Mouse (Mus musculus) forebrain, embryonic 11.5 days (tissue): ENCODE data around the gene Pparg. TPM values are rescaled to one million over a fixed set of nuclear protein-coding genes. Genes with fewer than 3 reads are reported as not detected.

Source experiments
- ATAC-seq: fragments of 200-750 bp; cut with Nextera tagmentation; replicated peaks from 2 replicates; pipeline ENCODE4 v1.8.0; 2017; ENCODE audit warnings: moderate TSS enrichment; ENCODE audit not compliant: low FRiP score
- DNase-seq: peaks from one replicate; pipeline ENCODE4 v3.0.0-alpha.2; 2017; ENCODE audit warnings: low spot score
- H3K27ac ChIP-seq: fragments of 300-500 bp; sonication (generic); 2 replicates; pipeline ENCODE4 v1.5.1; 2014; ENCODE audit warnings: low read depth, low read length
- H3K27me3 ChIP-seq: fragments of 300-500 bp; sonication (generic); 2 replicates; pipeline ENCODE4 v1.6.1; 2014; ENCODE audit warnings: mild to moderate bottlenecking, low read length, mixed read lengths; ENCODE audit not compliant: control insufficient read depth, insufficient read depth
- H3K36me3 ChIP-seq: fragments of 300-500 bp; sonication (generic); 2 replicates; pipeline ENCODE4 v1.6.1; 2014; ENCODE audit warnings: mild to moderate bottlenecking, low read length, moderate library complexity, mixed read lengths; ENCODE audit not compliant: control insufficient read depth, insufficient read depth
- H3K4me1 ChIP-seq: fragments of 300-500 bp; sonication (generic); replicated peaks from 2 replicates; pipeline ENCODE4 v1.6.1; 2014; ENCODE audit warnings: low read length, mixed read lengths; ENCODE audit not compliant: control insufficient read depth, insufficient read depth
- H3K4me2 ChIP-seq: fragments of 300-500 bp; sonication (generic); 2 replicates; pipeline ENCODE4 v1.6.1; 2014; ENCODE audit warnings: low read depth, mild to moderate bottlenecking, low read length, moderate library complexity, mixed read lengths; ENCODE audit not compliant: severe bottlenecking
- H3K4me3 ChIP-seq: fragments of 300-500 bp; sonication (generic); 2 replicates; pipeline ENCODE4 v1.5.1; 2014; ENCODE audit warnings: low read depth, low read length
- H3K9ac ChIP-seq: fragments of 300-500 bp; sonication (generic); 2 replicates; pipeline ENCODE4 v1.6.1; 2014; ENCODE audit warnings: low read length
- H3K9me3 ChIP-seq: fragments of 300-500 bp; sonication (generic); 2 replicates; pipeline ENCODE4 v1.6.1; 2016; ENCODE audit warnings: low read length, mixed read lengths; ENCODE audit not compliant: control insufficient read depth
- WGBS: fragments of 180-500 bp; shearing (Covaris S2); extraction: QIAGEN DNeasy Blood & Tissue Kit; methylation state at CpG from one replicate; pipeline ENCODE4 v1.1.7; 2014; 5-methylcytosine and 5-hydroxymethylcytosine counted together
- polyA plus RNA-seq: library from polyadenylated mRNA; unstranded; fragments of >200 nt; fragmentation: Nextera tagmentation; extraction: Ambion mirVana; gene quantifications from 2 replicates; pipeline ENCODE4 v1.2.1, GENCODE M21; 2014

The Pparg gene
- polyA plus RNA-seq, 1 experiment from 2014 or later: not detected

- H3K4me1 ChIP-seq: no peaks in the 10 kb centered on the region
- no peak overlapping the region for H3K4me2 ChIP-seq
- H3K36me3 ChIP-seq: no peaks in the 10 kb centered on the region
- H3K27me3 ChIP-seq: no peaks in the 10 kb centered on the region
- H3K27ac ChIP-seq: no peak overlapping the region
- H3K4me3 ChIP-seq: no peak overlapping the region
- H3K9ac ChIP-seq: no peak overlapping the region
- ATAC-seq (no peak), DNase-seq (no peak)
- no peaks in the 10 kb centered on the region for H3K9me3 ChIP-seq
Measured at GRCm38 (mm10) chr6:115493824-115494223, 133.1 kb downstream of the Pparg start.

GRCm38 (mm10) chr6:115499540-115499939 lies 138.8 kb downstream of the Pparg start:
- Histone ChIP-seq H3K4me1 (no peaks in the 10 kb centered on the region), H3K4me2 (no peak overlapping the region), H3K4me3 (no peak overlapping the region), H3K27me3 (no peaks in the 10 kb centered on the region), H3K9ac (no peak overlapping the region), H3K27ac (no peak overlapping the region), H3K36me3 (no peaks in the 10 kb centered on the region), H3K9me3 (no peaks in the 10 kb centered on the region)
- DNase-seq (no peak), ATAC-seq (no peak)
- WGBS: 84% methylated on average over 14 of the region's 14 CpGs

GRCm38 (mm10) chr6:115500234-115500633 lies 139.5 kb downstream of the Pparg start:
- H3K27ac ChIP-seq: no peak overlapping the region
- no peaks in the 10 kb centered on the region for H3K36me3 ChIP-seq
- no peak overlapping the region for H3K4me3 ChIP-seq
- H3K4me1 ChIP-seq: no peaks in the 10 kb centered on the region
- ATAC-seq (no peak), DNase-seq (no peak)
- H3K4me2 ChIP-seq: no peak overlapping the region
- no peaks in the 10 kb centered on the region for H3K9me3 ChIP-seq
- 90% methylated on average over 10 of the region's 10 CpGs for WGBS
- no peak overlapping the region for H3K9ac ChIP-seq
- no peaks in the 10 kb centered on the region for H3K27me3 ChIP-seq

GRCm38 (mm10) chr6:115501131-115501530 lies 140.4 kb downstream of the Pparg start:
- WGBS: 62% methylated on average over 3 of the region's 3 CpGs
- Histone ChIP-seq H3K9me3 (no peaks in the 10 kb centered on the region), H3K36me3 (no peaks in the 10 kb centered on the region), H3K4me3 (no peak overlapping the region), H3K27ac (no peak overlapping the region), H3K4me1 (no peaks in the 10 kb centered on the region), H3K27me3 (no peaks in the 10 kb centered on the region), H3K9ac (no peak overlapping the region), H3K4me2 (no peak overlapping the region)
- DNase-seq (no peak), ATAC-seq (no peak)

GRCm38 (mm10) chr6:115503038-115503437 lies 142.3 kb downstream of the Pparg start:
- DNase-seq (no peak), ATAC-seq (no peak)
- no peak overlapping the region for H3K27ac ChIP-seq
- H3K4me1 ChIP-seq: no peaks in the 10 kb centered on the region
- H3K27me3 ChIP-seq: no peaks in the 10 kb centered on the region
- no peaks in the 10 kb centered on the region; the same call in 1 of the 2 replicates for H3K9me3 ChIP-seq
- no peak overlapping the region for H3K9ac ChIP-seq
- no peaks in the 10 kb centered on the region for H3K36me3 ChIP-seq
- H3K4me2 ChIP-seq: no peak overlapping the region
- WGBS: 95% methylated on average over 4 of the region's 4 CpGs
- H3K4me3 ChIP-seq: no peak overlapping the region

- Histone ChIP-seq H3K4me2 (no peak overlapping the region), H3K36me3 (no peaks in the 10 kb centered on the region), H3K4me1 (no peaks in the 10 kb centered on the region), H3K9ac (no peak overlapping the region), H3K9me3 (no peaks in the 10 kb centered on the region; the same call in 1 of the 2 replicates), H3K27me3 (no peaks in the 10 kb centered on the region), H3K4me3 (no peak overlapping the region), H3K27ac (no peak overlapping the region)
- ATAC-seq (no peak), DNase-seq (no peak)
- 84% methylated on average over 10 of the region's 10 CpGs for WGBS
Measured at GRCm38 (mm10) chr6:115503549-115504159, 142.9 kb downstream of the Pparg start.

- no peak overlapping the region for H3K9ac ChIP-seq
- ATAC-seq (no peak), DNase-seq (no peak)
- H3K27ac ChIP-seq: no peak overlapping the region
- no peak overlapping the region for H3K4me3 ChIP-seq
- H3K4me2 ChIP-seq: no peak overlapping the region
- no peaks in the 10 kb centered on the region for H3K36me3 ChIP-seq
- no peaks in the 10 kb centered on the region; the same call in 1 of the 2 replicates for H3K9me3 ChIP-seq
- 89% methylated on average over 3 of the region's 3 CpGs for WGBS
- no peaks in the 10 kb centered on the region for H3K4me1 ChIP-seq
- H3K27me3 ChIP-seq: no peaks in the 10 kb centered on the region
Measured at GRCm38 (mm10) chr6:115504160-115504558, 143.4 kb downstream of the Pparg start.

GRCm38 (mm10) chr6:115504915-115505314 lies 144.2 kb downstream of the Pparg start:
- Histone ChIP-seq H3K27ac (no peak overlapping the region), H3K4me1 (no peaks in the 10 kb centered on the region), H3K9ac (no peak overlapping the region), H3K36me3 (no peaks in the 10 kb centered on the region), H3K4me3 (no peak overlapping the region), H3K4me2 (no peak overlapping the region), H3K9me3 (no peaks in the 10 kb centered on the region; the same call in 1 of the 2 replicates), H3K27me3 (no peaks in the 10 kb centered on the region)
- 88% methylated on average over 5 of the region's 5 CpGs for WGBS
- ATAC-seq: no peak
- DNase-seq: no peak

- DNase-seq: no peak
- Histone ChIP-seq H3K9me3 (no peaks in the 10 kb centered on the region; the same call in 1 of the 2 replicates), H3K4me3 (no peak overlapping the region), H3K4me1 (no peaks in the 10 kb centered on the region), H3K27me3 (no peaks in the 10 kb centered on the region), H3K36me3 (no peaks in the 10 kb centered on the region), H3K27ac (no peak overlapping the region), H3K4me2 (no peak overlapping the region), H3K9ac (no peak overlapping the region)
- ATAC-seq: no peak
- WGBS: 81% methylated on average over 1 of the region's 1 CpGs
Measured at GRCm38 (mm10) chr6:115506425-115506824, 145.7 kb downstream of the Pparg start.
